Mouse (Mus musculus): ENCODE data around the gene Mpc1.
"Not testable (repeated sequence)": the region's sequence is repeated elsewhere in the genome, so short reads cannot be mapped to it uniquely, and the experiment has no call there.

Mpc1 gene

DNA sequence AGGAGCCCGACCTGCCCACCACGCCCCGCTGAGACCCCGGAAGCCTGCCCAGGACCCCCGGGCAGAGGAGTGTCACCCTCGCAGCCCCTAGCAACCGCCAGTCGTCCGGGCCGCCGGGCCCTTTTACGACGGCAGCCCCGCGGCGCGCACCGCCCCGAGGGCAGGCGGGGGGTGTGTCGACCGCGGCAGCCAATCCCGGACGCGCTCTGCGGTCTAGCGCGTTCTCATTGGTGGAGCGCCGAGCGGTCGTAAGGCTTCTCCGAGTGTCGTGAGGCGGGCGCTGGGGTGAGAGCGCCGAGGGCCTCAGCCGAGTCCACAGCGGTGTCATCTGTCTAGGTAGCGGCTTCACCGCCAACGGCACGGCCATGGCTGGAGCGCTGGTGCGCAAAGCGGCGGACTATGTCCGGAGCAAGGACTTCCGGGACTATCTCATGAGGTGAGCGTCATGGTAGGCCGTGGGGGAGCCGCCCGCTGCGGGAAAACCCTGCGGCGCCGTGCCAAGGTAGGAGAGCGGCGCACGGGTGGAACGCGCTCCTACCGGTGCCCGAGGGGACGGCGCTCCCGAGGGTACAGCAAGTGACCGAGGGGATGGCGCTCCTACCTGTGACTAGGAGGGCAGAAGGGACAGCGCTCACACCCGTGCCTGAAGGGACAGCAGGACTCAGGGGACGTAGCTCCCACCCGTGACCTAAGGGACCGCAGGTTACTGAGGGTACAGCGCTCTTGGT is 986 bp downstream of the Mpc1 start:
- peak; percentile 98 for DNase-seq

DNA sequence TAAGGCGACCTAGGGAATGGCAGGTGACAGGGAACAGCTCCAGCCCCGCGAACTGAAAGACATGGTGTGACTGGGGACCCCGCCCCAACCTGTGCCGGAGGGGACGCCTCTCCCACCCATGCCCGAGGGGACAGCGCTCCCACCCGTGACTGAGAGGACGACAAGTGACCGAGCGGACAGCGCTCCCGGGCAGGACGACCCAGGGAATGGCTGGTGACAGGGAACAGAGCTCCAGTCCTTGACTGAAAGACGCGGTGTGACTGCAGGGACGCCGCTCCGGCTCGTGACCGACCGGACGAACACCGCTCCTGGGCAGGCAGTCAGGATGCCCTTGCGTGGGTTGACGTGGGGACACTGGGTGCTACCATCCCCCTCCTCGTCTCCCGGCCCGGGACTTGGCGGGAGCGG is 1.6 kb downstream of the Mpc1 start:
- no peak for DNase-seq

DNA sequence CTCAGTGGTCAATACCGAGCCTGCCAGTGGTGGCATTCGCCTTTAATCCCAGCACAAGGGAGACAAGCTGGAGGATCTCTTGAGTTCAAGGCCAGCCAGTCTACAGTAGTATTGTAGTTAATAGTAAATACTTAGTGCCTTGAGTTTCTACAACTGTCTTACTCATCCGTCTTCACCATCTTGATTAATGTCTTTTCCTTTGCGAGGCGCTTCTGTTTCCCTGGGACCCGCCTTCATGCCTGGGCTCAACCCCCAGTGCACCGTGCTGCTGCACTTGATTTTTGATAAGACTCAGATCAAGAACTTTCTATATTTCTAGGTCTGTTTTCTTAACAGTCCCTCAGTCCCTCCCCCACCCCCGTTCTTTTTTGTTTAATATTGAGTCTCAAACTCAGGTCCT is 2.4 kb downstream of the Mpc1 start:
- DNase-seq, result no peak

DNA sequence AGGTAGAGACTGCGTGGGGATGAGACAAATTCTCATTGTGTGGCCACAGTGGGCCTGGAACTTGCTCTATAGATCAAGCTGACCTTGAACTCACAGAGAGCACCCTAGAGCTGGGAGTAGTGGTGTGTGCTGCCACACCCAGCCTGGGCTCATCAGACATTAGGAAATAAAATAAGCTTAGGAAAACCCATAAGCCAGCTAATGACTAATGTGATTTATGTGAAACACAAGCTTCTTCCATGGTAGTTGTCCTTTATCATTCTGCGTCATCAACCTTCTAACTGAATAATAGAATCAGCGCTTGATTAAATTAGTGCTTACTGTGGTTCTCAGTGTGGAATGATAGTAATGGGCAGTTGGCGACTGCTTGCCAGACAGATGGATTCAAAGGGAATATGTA is 4.3 kb downstream of the Mpc1 start:
- DNase-seq, result no peak

DNA sequence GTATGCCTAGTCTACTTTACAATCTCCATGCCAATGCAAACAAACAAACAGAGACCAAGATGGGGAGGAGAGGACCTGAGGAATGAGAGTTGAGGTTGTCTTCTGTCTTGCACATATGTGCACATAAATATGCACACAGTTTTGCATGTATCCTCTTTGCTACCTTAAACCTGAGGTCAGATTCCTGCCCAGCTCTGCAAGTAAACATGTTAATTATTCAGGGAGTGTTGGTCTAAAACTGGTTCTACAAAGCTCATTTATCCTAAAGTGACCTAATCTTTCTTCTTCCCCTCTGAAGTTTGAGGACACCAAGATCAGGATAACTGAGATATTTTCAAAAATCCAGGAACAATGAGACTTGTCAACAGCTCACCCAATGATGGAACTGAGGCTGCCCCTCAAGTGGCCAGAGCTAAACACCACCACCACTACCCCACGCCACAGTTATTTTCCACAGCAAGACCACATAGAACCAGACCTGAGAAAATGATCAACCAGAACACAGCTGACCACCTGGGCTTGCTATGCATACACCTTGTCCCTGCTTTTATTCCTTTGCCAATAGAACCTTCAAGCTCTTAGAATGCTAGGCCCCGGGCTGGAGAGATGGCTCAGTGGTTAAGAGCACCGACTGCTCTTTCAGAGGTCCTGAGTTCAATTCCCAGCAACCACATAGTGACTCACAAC is 7.4 kb downstream of the Mpc1 start:
- no peak for DNase-seq

DNA sequence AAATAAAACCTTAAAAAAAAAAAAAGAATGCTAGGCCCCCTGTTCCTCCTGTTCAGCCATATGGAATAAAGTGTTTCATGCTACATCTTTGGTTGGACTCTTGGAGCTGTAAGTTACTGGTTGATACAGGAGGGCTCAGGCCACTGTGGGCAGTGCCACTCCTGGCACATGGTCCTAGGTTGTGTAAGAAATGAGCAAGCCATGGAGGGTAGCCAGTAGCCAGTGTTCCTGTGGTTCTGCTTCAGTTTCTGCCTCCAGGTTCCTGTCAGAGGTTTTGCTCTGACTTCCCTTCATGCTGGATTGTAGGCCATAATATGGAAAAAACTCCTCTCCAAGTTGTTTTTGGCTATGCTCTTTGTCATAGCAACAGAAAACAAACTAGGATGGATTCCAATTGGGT is 8.0 kb downstream of the Mpc1 start:
- DNase-seq, result no peak

DNA sequence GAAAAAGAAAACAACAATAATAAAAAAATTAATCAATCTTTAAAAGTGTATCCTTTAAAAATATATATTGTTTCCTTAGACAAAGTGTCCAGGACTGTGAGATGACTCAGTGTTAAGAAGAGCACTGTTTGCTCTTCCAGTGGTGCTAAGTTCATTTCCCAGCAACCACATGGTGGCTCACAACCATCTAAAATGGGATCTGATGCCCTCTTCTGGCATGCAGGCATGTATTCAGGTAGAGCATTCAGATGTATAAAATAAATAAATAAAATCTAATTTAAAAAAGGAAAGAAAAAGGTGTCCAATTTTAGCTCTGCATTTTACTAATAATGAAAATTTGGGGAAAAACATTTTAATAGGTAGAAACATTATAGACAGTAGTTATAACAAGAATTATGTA is 13.1 kb downstream of the Mpc1 start:
- DNase-seq, result no peak

DNA sequence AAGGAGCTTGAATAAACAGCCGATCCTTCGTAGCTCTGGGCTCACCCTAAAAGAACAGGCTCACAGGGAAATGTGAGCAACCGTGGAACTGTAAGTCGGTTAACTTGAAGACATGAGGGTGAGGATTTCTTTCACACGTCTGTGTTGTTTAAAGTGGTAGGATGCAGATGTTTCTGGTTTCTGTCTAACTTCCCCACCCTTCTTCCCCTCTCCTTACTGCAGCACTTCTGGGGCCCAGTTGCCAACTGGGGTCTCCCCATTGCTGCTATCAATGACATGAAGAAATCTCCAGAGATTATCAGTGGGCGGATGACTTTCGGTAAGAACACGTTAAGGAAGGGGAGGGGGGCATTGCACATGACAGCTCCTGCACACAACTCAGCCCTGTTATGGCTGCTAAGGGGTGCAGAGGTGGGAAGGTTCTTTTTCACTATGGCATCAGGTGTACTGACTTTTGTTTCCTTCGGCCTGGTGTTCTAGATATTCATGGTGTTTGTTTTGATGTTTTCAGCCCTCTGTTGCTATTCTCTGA is 13.7 kb downstream of the Mpc1 start:
- no peak for DNase-seq

DNA sequence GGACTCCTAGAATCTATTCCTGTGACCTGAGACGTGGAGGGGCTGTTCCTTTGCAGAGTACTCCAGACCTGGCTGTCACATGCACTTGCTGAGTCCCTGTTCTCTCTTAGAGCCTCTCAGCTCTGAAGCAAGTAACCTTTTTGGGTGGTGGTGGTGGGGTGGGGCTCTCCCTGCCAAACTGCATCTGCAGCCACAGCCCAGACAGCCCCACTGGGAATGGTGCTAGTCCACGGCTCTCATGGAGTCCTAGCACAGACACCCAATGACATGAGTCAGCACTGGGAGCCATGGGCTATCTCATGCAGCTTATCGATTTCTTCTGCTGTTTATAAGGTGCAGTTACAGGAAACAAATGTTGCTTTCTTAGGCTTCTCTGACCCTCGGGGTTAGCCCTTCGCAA is 15.0 kb downstream of the Mpc1 start:
- no peak for DNase-seq

DNA sequence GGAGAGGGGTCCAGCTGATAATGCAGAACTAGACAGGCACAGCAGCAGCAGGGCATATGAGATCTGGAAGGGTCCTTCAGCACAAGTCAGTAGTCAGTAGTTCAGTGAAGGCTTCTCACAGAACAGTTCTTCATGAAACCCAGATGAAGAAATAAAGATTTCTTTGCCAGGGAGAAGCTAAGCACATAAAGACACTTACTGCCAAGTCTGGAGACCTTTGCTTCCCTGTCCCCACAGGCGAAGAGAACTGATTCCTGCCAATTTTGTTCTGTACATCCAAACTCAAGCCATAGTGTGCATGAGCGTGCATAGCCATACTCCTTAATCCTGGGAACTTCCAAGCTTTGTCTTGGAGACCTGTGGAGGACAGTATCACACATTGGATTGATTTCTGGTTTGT is 15.6 kb downstream of the Mpc1 start:
- no peak for DNase-seq

DNA sequence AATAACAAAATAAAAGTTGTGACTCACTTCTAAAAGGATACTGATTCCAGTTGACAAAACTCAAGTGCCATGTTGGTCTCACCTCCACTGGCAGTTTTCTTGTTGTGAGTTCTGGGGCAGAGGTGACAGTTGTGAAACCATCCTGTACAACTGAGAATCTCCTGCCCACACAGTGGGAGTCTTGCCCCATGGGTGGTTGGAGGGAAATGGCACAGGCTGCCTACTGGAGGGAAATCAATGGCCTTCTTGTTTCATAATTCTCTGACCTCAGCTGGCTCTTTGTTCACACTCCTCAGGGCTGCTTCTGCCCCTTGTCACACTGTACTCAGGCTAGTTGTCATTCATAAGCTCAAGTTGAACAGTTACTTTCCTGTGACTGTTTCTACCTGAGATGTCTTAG is 16.8 kb downstream of the Mpc1 start:
- DNase-seq, result no peak

DNA sequence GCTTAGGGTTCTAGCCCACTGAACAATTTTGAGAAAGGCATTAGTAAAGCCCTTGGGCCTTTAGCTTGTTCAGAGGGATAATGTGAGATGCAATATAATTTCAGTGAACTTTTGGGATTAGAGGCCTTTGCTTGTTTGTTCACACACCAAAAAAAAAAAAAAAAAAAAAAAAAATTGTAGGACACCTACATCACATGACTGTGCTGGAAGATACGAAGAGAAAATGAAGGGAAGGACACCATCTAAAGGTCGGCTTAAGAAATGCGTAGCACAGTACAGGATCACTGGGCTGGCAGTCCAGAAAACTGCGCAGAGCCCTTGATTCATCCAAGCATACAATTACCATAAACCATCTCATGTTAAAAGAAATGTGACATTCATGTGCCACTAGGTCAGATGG is 18.8 kb downstream of the Mpc1 start:
- no peak for DNase-seq

DNA sequence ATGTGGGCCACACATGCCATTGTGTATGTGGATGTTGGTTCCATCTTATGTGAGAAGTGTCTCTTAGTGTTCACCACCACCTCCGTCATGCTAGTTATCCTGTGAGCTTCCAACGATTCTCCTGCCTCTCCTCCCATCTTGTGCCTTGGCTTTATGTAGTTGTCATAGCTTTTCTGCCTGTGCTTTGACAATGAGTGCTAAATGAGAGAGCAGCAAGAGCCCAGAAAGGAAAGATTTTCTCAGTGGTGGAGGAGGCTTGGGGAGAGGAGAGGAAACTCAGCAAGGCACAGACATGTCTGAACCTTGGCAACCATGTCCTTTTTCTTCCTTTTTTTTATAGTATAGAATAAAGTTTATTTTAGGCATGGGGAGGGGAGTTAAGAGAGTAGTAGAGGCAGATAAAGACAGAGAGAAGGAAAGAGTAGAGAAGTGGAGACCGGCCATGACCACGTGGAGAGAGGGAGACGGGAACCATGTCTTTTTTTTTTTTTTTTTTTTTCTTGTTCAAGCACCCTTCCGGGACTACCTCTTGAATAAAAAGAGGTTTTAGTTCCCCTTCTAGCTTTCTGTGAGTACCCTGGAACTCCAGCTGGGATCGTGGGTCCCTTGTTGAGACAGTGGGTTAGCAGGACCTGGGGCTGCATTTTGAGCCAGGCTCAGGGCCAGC is 20.2 kb downstream of the Mpc1 start:
- DNase-seq, result no peak

DNA sequence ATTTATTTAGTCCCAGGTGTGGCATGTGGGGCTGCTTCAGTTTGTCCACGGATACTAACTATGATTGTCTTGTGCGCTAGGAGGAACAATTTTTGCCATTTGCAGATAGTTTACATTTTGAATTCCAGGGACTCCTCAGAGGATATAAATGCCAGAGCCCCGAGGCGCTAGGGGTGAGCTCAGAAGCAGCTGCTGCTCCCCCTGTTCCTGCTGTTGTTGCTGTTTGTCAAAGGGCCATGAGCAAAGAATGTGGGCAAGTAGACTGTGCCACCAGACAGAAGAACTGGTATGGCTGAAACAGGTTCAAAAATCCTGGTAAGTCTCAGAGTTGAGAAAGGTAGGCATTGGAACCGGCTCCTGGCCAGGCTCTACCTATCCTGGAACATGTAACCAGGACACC is 21.0 kb downstream of the Mpc1 start:
- no peak for DNase-seq

DNA sequence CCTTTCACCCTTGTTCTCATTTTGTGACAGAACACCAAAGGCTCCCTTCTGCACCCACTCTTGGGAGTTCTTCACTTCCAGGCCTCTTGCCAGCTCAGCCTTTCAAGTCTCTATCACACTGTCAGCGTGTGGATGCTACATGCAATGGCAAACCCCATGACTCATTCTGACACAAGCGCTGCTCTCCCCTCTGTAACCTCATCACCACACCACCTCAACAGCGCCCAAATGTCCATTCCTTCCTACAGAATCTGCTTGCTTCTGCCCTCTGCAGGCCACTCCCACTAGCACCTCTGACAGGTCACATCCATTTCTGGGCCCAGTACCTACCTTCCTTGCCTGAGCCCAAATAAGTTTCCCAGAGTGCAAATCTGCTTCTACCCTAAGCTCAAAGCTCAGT is 23.1 kb downstream of the Mpc1 start:
- DNase-seq, result no peak

DNA sequence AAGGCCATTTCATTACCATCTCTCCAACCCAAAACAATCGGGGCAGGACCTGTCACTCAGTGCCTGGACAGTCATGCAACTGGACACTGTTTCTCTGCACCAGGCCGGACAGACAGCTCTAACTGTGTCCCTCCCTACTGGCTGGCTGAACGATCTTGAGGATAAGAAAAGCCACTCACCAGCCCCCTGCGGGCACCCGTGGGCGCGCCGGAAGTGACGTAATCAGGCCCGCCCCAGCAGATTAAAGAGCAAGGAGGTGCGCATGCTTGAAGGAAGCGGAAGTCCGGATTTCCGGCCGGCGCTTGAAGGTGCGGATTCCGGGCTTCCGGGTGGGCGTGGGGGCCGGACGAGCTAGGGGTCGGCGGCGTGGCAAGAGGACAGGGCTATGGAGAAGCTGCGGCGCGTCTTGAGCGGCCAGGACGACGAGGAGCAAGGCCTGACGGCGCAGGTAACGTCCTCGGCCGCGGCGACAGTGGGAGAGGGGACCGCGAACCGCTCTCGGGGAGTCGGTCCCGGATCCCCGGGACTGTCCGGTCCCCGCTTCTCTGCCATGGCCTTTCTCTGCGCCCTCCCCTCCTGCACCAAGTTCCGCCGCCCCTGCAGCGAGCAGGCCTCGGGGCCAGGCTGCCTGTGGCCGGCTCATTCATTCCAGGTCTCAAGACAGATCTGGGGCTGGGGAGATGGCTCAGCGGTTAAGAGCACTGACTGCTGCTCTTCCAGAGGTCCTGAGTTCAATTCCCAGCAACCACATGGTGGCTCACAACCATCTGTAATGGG is 28.3 kb downstream of the Mpc1 start, which contains the start of gene Sft2d1:
Gene Sft2d1 (plus strand): TSS at position 265 of the 777 bp plus-strand sequence.
- DNase-seq, result peak; percentile 97

DNA sequence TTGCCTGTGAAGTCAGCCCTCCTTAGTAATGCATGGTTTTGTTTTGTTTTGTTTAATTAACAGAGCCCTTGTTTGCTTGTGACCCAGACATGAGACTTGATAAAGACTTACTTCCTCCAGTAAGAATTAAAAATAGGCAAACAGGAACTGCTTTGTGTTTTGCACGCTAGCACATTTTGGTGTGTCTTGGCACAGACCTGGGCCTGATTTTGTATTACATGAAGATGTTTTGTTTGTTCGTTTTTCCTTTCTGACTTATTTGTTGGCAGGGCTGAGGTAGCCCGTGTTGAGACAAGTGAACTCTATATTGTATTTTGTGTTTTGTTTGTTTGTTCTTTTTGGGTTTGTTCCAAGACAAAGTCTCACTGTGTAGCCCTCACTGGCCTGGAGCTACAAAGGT is 29.0 kb downstream of the Mpc1 start:
- no peak for DNase-seq

DNA sequence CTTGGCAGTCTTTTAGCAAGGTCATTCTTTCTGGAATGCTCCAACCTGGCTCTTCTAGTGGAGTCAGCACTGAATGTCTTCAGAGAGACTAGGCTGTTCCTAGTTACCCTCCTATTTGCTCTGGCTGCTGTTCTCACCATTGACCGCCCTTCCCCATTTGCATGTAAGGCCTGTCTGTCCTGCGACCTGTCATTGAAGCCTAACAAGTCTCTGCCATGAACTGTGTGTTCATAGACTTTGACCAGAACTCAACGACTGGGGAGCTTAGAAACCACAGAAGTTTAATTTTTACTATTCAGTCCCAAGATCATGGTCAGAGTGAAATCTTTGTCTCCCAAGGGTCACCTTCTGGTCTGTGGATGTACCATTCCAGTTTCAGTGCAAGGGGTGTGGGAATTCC is 31.3 kb downstream of the Mpc1 start:
- no peak for DNase-seq

DNA sequence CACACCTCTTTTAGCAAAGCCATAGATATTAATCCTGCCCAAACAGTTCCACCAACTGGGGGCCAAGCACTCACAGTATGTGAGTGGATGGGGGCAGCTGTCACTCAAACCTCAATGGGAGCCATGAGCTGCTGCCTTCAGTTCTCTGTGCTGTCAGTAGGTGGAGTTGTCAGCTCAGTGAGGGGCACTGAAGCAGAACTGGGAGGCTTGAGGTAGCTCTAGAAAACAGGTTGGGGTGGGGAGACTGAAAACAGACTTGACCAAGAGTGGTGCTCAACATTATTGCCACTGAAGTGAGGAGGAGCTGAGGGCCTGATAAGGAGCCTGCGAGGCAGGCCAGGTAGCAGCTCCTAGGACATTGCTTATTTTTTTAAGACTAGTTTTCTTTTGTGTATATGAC is 33.5 kb downstream of the Mpc1 start:
- no peak for DNase-seq

DNA sequence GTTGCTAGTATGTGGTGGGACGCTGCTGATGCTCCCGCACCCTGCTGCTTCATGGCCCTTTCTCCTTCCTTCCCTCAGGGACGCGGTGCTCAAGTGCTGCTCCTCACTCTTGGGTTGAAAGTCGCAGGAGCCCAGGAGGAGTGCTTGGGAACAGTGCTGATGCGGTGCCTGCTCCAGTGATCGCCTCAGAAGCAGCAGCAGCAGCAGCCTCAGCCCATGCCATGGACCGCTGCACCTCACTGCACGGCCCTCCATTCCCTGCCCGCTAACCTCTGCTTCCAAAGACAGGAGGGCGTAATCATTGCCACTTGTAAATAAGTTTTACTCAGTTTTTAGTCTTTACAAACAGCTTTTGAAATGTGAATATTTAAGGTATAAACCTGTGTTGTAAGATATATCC is 44.2 kb downstream of the Mpc1 start:
- not testable (repeated sequence) for DNase-seq

DNA sequence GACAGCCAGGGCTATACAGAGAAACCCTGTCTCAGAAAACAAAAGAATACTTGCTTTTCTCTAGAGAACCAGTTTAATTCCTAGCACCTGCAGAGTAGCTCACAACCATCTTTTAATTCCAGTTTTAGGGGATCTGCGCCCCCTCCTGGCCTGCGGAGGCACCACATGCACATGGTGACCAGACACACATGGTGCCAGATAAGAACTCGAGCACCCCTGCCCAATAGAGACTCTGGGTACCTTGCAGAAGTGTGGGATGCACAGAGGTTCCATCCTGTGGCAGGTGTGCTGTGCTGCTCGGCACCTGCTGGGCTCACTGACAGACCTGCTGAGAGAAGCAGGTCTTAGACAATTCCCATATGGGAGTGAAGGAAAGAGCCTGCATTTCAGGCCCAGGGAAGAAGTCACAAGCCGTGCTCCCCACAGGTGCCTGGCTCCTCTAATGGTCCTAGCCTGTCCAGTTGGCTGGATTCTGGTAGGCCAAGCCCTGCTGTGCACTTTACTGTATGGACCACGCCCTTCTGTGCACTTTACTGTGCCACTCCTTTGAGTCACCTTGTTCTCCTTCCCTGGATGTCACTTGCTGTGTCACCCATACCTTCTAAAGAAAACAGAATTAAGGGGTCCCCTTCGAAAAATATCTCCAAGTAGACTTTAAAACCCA is 45.9 kb downstream of the Mpc1 start:
- no peak for DNase-seq

DNA sequence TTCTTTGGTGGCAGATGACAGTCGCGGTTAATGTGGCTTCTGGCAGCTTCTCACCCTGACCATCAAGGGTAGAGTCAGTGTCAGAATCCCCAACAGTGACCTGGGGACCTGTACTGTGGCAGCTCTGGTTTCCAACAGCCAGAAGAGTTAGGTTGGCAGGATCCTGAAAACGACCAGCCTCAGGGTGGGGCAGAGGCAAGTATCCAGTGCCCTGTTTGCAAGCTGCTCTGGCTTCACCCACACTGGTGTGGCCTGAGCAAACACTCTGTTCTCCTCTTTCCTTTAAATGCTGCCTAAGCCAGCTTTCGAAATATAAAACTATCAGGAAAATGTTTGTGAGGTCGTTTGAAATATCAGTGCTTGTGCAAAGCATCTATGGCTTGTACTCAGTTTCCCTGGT is 47.9 kb downstream of the Mpc1 start:
- DNase-seq, result no peak

DNA sequence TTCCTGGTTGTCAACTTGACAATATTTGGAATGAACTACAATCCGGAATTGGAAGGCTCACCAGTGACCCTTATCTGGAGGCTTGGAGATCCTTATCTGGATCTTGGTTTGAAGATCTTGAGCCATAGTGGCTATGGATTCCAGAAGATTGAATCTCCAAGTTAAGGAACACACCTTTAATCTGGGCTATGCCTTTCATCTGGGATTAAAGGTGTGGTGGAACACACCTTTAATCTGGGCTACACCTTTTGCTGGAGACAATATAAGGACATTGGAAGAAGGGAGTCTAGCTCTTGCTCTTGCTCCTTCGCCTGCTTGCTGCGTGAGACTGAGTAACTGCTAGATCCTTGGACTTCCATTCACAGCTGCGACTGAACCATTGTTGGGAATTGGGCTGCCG is 54.5 kb downstream of the Mpc1 start, which contains the start of gene Prr18:
Gene Prr18 (plus strand): TSS at position 301 of the 400 bp plus-strand sequence.
- not testable (repeated sequence) for DNase-seq
